Mouse (Mus musculus) spleen, adult 2 months (tissue): ENCODE data around the gene Abi1. TPM values are rescaled to one million over a fixed set of nuclear protein-coding genes. Genes with fewer than 3 reads are reported as not detected.

Experiments used
- DNase-seq, 2 experiments: peaks; one replicate each; pipeline versions ENCODE4 v3.0.0 to v3.0.0-alpha.2; 2012 to 2021; ENCODE audit warnings: low spot score in 2 of 2, low read depth in 1 of 2
- H3K27ac ChIP-seq: fragments of 200-500 bp; 2 replicates; pipeline ENCODE4 v1.5.1; 2012; ENCODE audit warnings: low read length, inconsistent platforms; ENCODE audit not compliant: insufficient read depth
- H3K27me3 ChIP-seq: fragments of 200-500 bp; 2 replicates; pipeline ENCODE4 v1.6.1; 2012; ENCODE audit warnings: mild to moderate bottlenecking, moderate library complexity, low read length, inconsistent platforms; ENCODE audit not compliant: control insufficient read depth, insufficient read depth
- H3K36me3 ChIP-seq: fragments of 200-500 bp; 2 replicates; pipeline ENCODE4 v1.6.1; 2012; ENCODE audit warnings: mild to moderate bottlenecking, low read length, inconsistent platforms; ENCODE audit not compliant: control insufficient read depth, insufficient read depth
- H3K4me1 ChIP-seq: fragments of 200-500 bp; 2 replicates; pipeline ENCODE4 v1.6.1; 2011; ENCODE audit warnings: inconsistent platforms; ENCODE audit not compliant: control insufficient read depth, insufficient read depth, insufficient read length
- H3K4me3 ChIP-seq: fragments of 200-500 bp; 2 replicates; pipeline ENCODE4 v1.5.1; 2011; ENCODE audit warnings: mild to moderate bottlenecking, inconsistent platforms; ENCODE audit not compliant: insufficient read depth, insufficient read length; ENCODE audit errors: extremely low read depth
- CTCF ChIP-seq: fragments of 200-500 bp; IDR thresholded peaks from 2 replicates; pipeline ENCODE4 v1.5.1; 2011; ENCODE audit warnings: mild to moderate bottlenecking, inconsistent platforms; ENCODE audit not compliant: insufficient read depth, insufficient read length, insufficient replicate concordance; ENCODE audit errors: extremely low read depth
- POLR2A ChIP-seq: fragments of 200-500 bp; IDR thresholded peaks from 2 replicates; pipeline ENCODE4 v1.6.1; 2011; ENCODE audit warnings: low read depth, low read length, inconsistent platforms
- WGBS: fragments of 180-500 bp; shearing (Covaris S2); methylation state at CpG from one replicate; pipeline ENCODE4 v1.1.7; 2018; 5-methylcytosine and 5-hydroxymethylcytosine counted together
- polyA plus RNA-seq: library from polyadenylated mRNA; depleted of rRNA; stranded (reverse); fragments of >200 nt; gene quantifications from 2 replicates; pipeline ENCODE4 v1.2.3, GENCODE M21; 2012

Abi1 gene
- polyA plus RNA-seq, 1 experiment, result 63.0 TPM

DNA sequence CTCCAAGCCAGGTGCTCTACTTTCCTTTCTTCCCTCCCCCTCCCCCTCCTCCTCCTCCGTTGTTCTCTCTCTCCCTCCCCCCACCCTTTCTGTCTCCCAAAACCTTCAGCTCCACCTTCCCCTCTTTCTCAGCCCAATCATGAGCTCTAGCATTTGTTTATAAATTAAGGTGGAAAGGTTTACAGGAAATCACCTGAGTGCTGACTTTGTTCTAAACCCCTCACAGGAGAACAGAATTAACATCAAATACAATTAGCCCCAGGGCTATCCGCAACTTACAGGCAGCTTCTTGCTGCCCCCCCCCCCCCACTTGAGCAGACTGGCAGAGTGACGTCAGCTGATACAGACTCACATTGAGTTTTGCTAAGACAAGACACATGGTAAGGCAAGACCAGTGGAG is 37.4 kb downstream of the Abi1 start:
- H3K27ac ChIP-seq, result no peak overlapping the region
- no peak overlapping the region for H3K4me3 ChIP-seq
- no peak for DNase-seq
- H3K27me3 ChIP-seq, result no peaks in the 10 kb centered on the region
- TF ChIP-seq POLR2A (no peak), CTCF (no peak)
- H3K36me3 ChIP-seq, result peaks cover 3% of the 10 kb centered on the region; the same call in 1 of the 2 replicates
- H3K4me1 ChIP-seq, result peaks cover 10% of the 10 kb centered on the region; the same call in 1 of the 2 replicates
- 81% methylated on average over 3 of the region's 3 CpGs for WGBS

DNA sequence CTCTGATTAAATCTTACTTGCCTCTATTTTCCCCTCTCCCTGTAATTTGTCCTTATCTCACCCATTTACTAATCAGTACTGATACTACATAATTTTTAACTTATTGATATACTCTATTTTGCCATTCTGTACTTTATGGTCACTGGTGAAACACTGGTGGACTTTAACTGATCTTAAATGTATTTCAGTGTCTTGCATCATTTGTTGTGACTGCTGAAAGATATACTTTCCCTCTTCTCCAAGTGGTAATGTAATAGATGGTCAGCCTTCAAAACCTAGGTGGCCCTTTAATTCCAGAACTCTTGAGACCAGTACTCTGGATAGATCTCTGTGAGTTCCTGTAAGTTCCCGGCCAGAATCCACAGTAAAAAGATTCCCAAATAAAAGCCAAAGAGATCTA is 40.4 kb downstream of the Abi1 start:
- no peaks in the 10 kb centered on the region for H3K27me3 ChIP-seq
- H3K36me3 ChIP-seq, result no peaks in the 10 kb centered on the region
- H3K4me1 ChIP-seq, result peaks cover 9% of the 10 kb centered on the region
- WGBS, result 85% methylated on average over 1 of the region's 1 CpGs
- TF ChIP-seq POLR2A (no peak), CTCF (no peak)
- no peak overlapping the region for H3K4me3 ChIP-seq
- H3K27ac ChIP-seq, result no peak overlapping the region
- no peak for DNase-seq

DNA sequence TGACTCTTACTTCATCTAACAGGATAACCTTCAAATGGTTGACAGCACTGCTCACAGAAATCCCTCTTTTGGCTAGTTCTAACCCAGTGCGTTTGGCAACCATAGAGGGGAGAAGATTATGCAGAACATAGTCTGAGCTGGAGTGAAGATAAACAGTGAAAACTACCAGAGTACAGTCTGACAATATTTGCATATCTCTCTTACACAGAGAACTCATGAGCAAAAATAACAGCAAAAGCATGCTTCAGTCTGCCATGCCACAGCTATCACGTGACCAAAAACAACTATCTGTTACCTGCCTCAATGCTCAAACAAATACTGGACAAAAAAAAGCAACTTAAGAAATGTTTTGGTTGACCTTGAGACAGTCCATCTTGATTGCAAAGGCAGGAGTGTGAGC is 41.2 kb downstream of the Abi1 start:
- H3K4me1 ChIP-seq, result peaks cover 9% of the 10 kb centered on the region
- no peak overlapping the region for H3K4me3 ChIP-seq
- 61% methylated on average over 2 of the region's 2 CpGs for WGBS
- no peak overlapping the region for H3K27ac ChIP-seq
- no peaks in the 10 kb centered on the region for H3K27me3 ChIP-seq
- no peak for TF ChIP-seq POLR2A
- TF ChIP-seq CTCF, result no peak
- peaks cover 4% of the 10 kb centered on the region for H3K36me3 ChIP-seq
- no peak for DNase-seq

DNA sequence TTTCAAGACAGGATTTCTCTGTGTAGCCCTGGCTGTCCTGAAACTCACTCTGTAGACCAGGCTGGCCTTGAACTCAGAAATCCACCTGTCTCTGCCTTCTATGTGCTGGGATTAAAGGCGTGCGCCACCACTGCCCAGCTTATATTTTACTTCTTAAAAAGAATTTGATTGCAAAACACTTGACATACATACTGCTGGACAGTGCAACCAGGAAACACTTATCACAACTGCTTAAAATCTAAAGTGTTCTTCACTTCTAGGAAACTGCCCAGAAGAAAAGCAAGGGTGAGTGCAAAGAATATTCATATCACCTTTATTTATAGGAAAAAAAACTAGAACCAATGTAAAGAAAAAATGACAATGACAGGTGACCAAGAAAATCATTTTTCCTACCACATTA is 42.0 kb downstream of the Abi1 start:
- Histone ChIP-seq H3K27ac (no peak overlapping the region), H3K27me3 (no peaks in the 10 kb centered on the region), H3K4me1 (peaks cover 9% of the 10 kb centered on the region), H3K4me3 (no peak overlapping the region), H3K36me3 (peaks cover 7% of the 10 kb centered on the region)
- 93% methylated on average over 2 of the region's 2 CpGs for WGBS
- no peak for DNase-seq
- TF ChIP-seq POLR2A (no peak), CTCF (no peak)

DNA sequence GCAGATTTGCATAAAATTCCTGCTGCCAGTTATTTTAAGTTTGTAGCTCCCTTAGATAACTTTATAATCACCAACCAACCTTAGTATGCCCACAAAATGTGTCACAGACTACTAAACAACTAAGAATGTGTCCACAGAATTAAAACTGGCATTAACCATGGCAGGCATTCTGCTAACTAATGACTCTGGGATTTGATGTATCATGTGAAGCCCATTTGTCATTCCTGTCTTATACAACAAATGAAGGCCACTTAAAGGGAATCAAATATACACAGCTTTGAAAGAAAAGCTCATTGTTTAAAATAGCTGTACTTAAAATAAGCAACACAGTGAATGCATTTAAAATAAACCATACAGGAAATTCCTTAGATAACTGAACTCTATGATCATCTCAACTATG is 44.0 kb downstream of the Abi1 start:
- DNase-seq, result no peak
- no peak overlapping the region for H3K4me3 ChIP-seq
- H3K27me3 ChIP-seq, result no peaks in the 10 kb centered on the region
- no peak overlapping the region for H3K27ac ChIP-seq
- TF ChIP-seq POLR2A, result no peak
- TF ChIP-seq CTCF, result no peak
- peaks cover 9% of the 10 kb centered on the region for H3K4me1 ChIP-seq
- peaks cover 9% of the 10 kb centered on the region for H3K36me3 ChIP-seq

DNA sequence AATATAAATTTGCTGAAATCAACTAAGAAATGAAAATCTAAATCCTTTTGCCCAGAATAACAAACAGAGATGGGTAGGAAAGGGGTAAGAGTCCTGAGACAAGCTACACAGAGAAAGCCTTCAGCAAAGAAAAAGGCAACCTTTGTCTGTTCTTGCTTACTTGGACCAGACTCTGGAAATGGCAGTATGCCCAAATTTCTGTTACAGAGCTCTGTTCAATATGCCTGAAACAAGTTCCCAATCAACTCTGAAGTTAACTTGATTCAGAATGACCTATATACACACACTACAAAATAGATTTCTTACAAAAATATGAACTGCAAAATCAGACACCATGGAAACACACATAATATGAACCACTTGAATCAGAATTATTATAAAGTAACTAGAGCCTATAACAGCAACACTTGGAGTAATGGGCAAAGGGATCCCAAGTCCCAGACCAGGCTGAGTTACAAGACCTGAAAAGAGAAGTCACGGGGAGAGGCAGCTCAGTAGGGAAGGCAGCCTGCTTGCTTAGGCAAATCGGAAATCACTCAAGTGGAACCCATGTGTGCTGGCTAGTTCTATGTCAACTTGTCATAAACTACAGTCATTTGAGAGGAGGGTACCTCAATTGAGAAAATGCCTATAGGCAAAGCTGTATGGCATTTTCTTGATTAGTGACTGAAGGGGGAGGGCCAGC is 53.9 kb downstream of the Abi1 start:
- TF ChIP-seq CTCF (no peak), POLR2A (no peak)
- Histone ChIP-seq H3K36me3 (peaks cover 1% of the 10 kb centered on the region; the same call in 1 of the 2 replicates), H3K27ac (no peak overlapping the region), H3K27me3 (no peaks in the 10 kb centered on the region), H3K4me1 (peaks cover 5% of the 10 kb centered on the region; the same call in 1 of the 2 replicates), H3K4me3 (no peak overlapping the region)
- WGBS, result 43% methylated on average over 2 of the region's 2 CpGs
- DNase-seq, result peak; percentile 18 to 47

DNA sequence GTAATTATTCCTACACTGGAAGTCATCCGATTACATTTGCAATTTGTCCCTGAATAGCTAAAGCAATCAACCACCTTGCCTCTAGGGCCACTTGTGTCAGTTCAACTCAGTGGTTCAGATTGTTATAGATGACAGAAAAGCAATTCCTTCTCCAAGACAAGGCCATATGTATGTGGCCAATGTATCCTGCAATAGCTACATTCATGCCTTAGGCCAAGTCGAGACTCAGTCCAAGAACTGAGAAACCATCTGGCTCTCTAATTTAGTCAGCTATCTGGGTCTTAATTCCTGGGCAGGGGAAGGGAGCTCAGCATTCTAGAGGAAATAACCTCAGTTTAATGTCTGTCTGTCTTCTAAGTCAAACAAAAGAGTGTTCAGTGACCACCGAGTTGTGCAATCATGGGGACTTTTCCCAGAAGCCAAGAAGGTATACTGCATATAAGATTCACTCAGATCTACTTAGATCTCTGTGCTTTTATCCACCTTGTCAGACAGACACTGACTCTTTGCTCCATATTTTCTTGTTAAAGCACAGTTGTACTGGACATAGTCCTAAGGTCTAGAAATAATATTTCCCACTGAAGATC is 62.6 kb downstream of the Abi1 start:
- no peak overlapping the region for H3K4me3 ChIP-seq
- peaks cover under 1% of the 10 kb centered on the region; the same call in 1 of the 2 replicates for H3K36me3 ChIP-seq
- DNase-seq, result no peak
- WGBS, result 74% methylated on average over 3 of the region's 3 CpGs
- H3K4me1 ChIP-seq, result no peaks in the 10 kb centered on the region; the same call in 1 of the 2 replicates
- H3K27ac ChIP-seq, result no peak overlapping the region
- TF ChIP-seq POLR2A (no peak), CTCF (no peak)
- no peaks in the 10 kb centered on the region for H3K27me3 ChIP-seq
